Mouse (Mus musculus) cortical plate, adult 2 months (tissue): ENCODE results near the gene Icam5. TPM values are rescaled to one million over a fixed set of nuclear protein-coding genes. Genes with fewer than 3 reads are reported as not detected.

Experiments used
- H3K27ac ChIP-seq: fragments of 200-500 bp; 2 replicates; pipeline ENCODE4 v1.5.1; 2012; ENCODE audit warnings: low read length, control low read depth, inconsistent platforms; ENCODE audit not compliant: insufficient read depth
- H3K4me1 ChIP-seq: fragments of 200-500 bp; 2 replicates; pipeline ENCODE4 v1.6.1; 2011; ENCODE audit warnings: low read length; ENCODE audit not compliant: control insufficient read depth, insufficient read depth
- H3K4me3 ChIP-seq: fragments of 200-500 bp; 2 replicates; pipeline ENCODE4 v1.5.1; 2011; ENCODE audit warnings: mild to moderate bottlenecking, low read length, control low read depth; ENCODE audit not compliant: insufficient read depth
- CTCF ChIP-seq: fragments of 200-500 bp; IDR thresholded peaks from 2 replicates; pipeline ENCODE4 v1.5.1; 2011; ENCODE audit warnings: mild to moderate bottlenecking, control low read depth, low read length; ENCODE audit not compliant: insufficient read depth; ENCODE audit errors: extremely low read depth
- POLR2A ChIP-seq: fragments of 200-500 bp; IDR thresholded peaks from 2 replicates; pipeline ENCODE4 v1.6.1; 2011; ENCODE audit warnings: mild to moderate bottlenecking, low read length, control low read depth; ENCODE audit not compliant: insufficient read depth; ENCODE audit errors: extremely low read depth
- polyA plus RNA-seq: library from polyadenylated mRNA; depleted of rRNA; stranded (reverse); fragments of >200 nt; gene quantifications from 2 replicates; pipeline ENCODE4 v1.2.3, GENCODE M21; 2012

The Icam5 gene
- polyA plus RNA-seq, 1 experiment, result 176 TPM

DNA sequence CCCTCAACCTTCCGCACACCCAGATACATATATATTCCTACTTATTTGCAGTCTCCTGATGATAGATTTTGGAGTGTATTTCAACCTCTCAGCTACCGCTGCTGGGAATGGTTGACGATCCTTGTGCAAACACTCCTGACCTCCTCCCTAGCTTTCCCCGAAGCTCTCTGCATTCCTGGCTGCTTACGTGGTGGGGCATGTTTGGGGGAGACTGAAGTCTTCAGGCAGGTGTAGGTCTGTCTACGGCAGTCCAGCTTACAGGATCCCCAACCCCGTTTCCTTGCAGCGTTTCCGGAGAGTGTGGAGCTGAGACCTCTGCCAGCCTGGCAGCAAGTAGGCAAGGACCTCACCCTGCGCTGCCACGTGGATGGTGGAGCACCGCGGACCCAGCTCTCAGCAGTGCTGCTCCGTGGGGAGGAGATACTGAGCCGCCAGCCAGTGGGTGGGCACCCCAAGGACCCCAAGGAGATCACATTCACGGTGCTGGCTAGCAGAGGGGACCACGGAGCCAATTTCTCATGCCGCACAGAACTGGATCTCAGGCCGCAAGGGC lies 6.5 kb upstream of the Icam5 start:
- Histone ChIP-seq H3K4me1 (no peaks in the 10 kb centered on the region), H3K27ac (no peak overlapping the region), H3K4me3 (no peak overlapping the region)
- no peak for TF ChIP-seq CTCF
- TF ChIP-seq POLR2A, result no peak

GRCm38 (mm10) chr9:21026849-21027248 lies 5.0 kb upstream of the Icam5 start:
- Histone ChIP-seq H3K4me3 (no peak overlapping the region), H3K27ac (no peak overlapping the region), H3K4me1 (peaks cover 1% of the 10 kb centered on the region; the same call in 1 of the 2 replicates)
- no peak for TF ChIP-seq POLR2A
- no peak for TF ChIP-seq CTCF

DNA sequence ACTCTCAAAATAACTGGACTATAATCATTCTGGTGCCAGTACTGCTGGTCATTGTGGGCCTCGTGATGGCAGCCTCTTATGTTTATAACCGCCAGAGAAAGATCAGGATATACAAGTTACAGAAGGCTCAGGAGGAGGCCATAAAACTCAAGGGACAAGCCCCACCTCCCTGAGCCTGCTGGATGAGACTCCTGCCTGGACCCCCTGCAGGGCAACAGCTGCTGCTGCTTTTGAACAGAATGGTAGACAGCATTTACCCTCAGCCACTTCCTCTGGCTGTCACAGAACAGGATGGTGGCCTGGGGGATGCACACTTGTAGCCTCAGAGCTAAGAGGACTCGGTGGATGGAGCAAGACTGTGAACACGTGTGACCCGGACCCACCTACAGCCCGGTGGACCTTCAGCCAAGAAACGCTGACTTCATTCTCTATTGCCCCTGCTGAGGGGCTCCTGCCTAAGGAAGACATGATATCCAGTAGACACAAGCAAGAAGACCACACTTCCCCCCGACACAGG lies 4.0 kb upstream of the Icam5 start:
- H3K4me1 ChIP-seq, result peaks cover 1% of the 10 kb centered on the region; the same call in 1 of the 2 replicates
- no peak overlapping the region for H3K4me3 ChIP-seq
- TF ChIP-seq CTCF (no peak), POLR2A (no peak)
- no peak overlapping the region for H3K27ac ChIP-seq

GRCm38 (mm10) chr9:21028560-21029110 lies 3.2 kb upstream of the Icam5 start:
- Histone ChIP-seq H3K27ac (no peak overlapping the region), H3K4me3 (no peak overlapping the region), H3K4me1 (peaks cover 1% of the 10 kb centered on the region; the same call in 1 of the 2 replicates)
- TF ChIP-seq POLR2A (no peak), CTCF (no peak)

- H3K4me1 ChIP-seq, result peaks cover 1% of the 10 kb centered on the region; the same call in 1 of the 2 replicates
- TF ChIP-seq CTCF (peak; percentile 60), POLR2A (no peak)
- no peak within 1 kb of the TSS for H3K27ac ChIP-seq
- H3K4me3 ChIP-seq, result no peak within 1 kb of the TSS
Observed at GRCm38 (mm10) chr9:21029291-21030054, 2.4 kb upstream of the Icam5 start, which contains the start of gene Icam4. TSS of gene Icam4 (plus strand) at chr9:21029373.

DNA sequence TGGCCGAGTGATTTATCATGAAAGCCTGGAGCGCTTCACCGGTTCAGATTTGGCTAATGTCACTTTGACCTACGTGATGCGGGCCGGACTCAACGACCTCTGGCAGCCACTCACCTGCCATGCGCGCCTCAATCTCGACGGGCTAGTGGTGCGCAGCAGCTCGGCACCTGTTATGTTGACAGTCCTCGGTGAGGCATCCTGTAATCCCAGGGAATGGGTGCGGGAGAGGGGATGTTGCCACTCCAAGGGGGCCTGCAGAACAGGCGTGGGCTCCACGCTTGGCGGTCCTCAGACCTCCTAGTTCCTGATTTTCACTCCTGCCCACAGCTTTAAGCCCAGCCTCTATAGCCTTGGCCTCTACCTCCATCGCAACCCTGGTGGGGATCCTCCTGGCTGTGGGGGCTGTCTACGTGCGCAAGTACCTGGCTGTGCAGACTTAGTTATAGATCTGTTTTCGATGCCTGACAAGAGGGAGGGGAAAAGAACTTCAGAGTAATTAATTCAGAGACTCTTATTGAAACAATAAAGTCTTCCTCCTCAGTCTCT lies 1.7 kb upstream of the Icam5 start:
- H3K4me3 ChIP-seq, result no peak overlapping the region
- TF ChIP-seq CTCF, result no peak
- TF ChIP-seq POLR2A, result no peak
- no peak overlapping the region for H3K27ac ChIP-seq
- peaks cover 1% of the 10 kb centered on the region; the same call in 1 of the 2 replicates for H3K4me1 ChIP-seq

DNA sequence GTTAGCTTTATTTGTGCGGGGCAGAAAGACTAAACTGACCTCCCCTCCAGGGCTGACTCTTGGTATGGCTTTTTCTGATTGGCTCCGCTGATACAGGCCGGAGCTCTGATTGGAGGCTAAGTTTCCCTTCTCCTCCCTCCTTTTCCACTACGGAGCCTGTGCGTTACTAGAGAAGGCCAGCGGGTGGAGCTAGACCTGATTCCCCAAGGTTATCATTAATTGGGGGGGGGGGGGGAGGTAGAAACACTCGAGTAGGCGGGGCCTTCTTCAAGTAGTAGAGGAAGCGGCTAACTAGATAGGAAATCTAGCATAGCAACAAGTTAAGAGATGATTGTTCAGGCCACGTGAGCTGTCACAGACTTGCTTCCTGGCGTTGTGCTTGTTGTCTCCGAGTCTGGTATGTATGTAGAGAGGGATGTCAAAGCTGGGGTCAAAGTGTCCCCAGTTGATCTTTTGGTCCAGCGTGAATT lies 1.1 kb upstream of the Icam5 start:
- H3K4me1 ChIP-seq, result peaks cover 1% of the 10 kb centered on the region; the same call in 1 of the 2 replicates

DNA sequence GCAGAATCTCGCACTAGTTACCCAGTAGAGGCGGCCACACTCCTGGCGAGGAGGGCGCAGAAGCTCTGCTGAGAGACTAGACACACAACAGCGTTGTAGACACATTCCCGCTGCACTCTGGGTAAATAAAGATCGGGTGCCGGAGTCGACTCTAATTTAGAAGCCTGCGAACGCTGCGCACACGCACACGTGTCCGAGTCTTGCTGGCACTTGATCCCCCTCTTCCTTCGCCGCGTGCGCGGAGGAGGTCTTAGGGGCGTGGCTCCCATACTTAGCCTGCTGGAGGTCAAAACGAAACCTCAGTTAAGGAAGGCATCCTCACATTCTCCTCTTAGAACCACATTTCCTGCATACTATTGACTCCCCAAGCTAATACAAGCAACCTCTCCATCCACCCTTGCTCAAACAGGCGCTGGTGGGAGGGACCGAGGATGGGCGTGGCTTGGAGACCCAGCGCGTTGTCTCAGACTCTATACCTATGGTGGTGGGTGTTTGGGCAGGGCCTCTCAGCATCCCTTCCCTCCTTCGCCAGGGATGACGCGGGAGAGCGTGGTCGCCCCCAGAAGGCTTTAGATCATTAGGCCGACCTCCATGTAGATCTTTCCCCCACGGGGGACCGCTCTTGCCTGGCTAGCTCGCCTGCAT lies 500 bp upstream of the Icam5 start:
- TF ChIP-seq POLR2A (peak; percentile 69; the same call in 1 of the 2 replicates), CTCF (no peak)
- H3K27ac ChIP-seq, result peak overlapping the region; percentile 87
- H3K4me1 ChIP-seq, result peaks cover 1% of the 10 kb centered on the region; the same call in 1 of the 2 replicates
- peak overlapping the region; percentile 79 for H3K4me3 ChIP-seq

More for the DNA sequence above, 1.1 kb upstream of the Icam5 start:
- TF ChIP-seq CTCF (0 out of 2 replicates have a peak, but pooled peaks have one; percentile 40), POLR2A (no peak)
- H3K4me3 ChIP-seq, result peak overlapping the region; percentile 79
- H3K27ac ChIP-seq, result no peak overlapping the region

DNA sequence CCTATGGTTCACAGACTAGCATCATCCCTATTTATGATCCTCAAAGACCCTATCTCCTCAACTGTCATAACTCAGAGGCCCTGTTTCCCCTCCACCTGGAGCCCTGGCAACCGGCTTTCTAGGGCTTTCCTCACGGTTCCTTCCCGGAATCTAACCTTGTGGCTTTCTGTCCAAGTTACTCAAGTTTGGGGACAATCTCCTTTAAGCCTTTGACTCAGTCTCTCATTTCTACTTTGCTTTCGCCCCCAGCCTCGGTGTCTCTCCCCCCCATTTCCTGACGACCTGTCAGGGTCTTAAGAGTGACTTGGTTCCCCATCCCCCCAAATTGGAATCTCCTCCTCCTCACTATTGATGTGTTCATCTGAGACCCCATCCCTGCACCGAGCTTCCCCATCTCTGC lies 618 bp downstream of the Icam5 start:
- TF ChIP-seq POLR2A (no peak), CTCF (no peak)
- peaks cover 1% of the 10 kb centered on the region; the same call in 1 of the 2 replicates for H3K4me1 ChIP-seq
- H3K4me3 ChIP-seq, result peak overlapping the region; percentile 79
- peak overlapping the region; percentile 87 for H3K27ac ChIP-seq
